Mouse (Mus musculus): ENCODE results near the gene Dlgap1. TPM values are rescaled to one million over a fixed set of nuclear protein-coding genes. Genes with fewer than 3 reads are reported as not detected.

The Dlgap1 gene
- polyA plus RNA-seq, 1 experiment from 2014 or later: 34.9 TPM

- WGBS: 88% methylated on average over 4 of the region's 4 CpGs
- no peaks in the 10 kb centered on the region for H3K4me1 ChIP-seq (replicated peaks; ENCODE audit: control insufficient read depth, insufficient read depth, low read length)
These were observed 378.5 kb downstream of the Dlgap1 start for GRCm38 (mm10) chr17:70347403-70347802.

GRCm38 (mm10) chr17:70363561-70363960 lies 394.7 kb downstream of the Dlgap1 start:
- WGBS: 71% methylated on average over 3 of the region's 3 CpGs
- Histone ChIP-seq H3K4me2 (replicated peaks) (no peak overlapping the region), H3K4me3 (replicated peaks; ENCODE audit: low read length) (no peak overlapping the region), H3K36me3 (replicated peaks; ENCODE audit: control insufficient read depth, insufficient read depth) (no peaks in the 10 kb centered on the region), H3K9me3 (ENCODE audit: control insufficient read depth, low read length) (no peaks in the 10 kb centered on the region), H3K27ac (no peak overlapping the region), H3K4me1 (replicated peaks; ENCODE audit: control insufficient read depth, insufficient read depth, low read length) (no peaks in the 10 kb centered on the region), H3K9ac (no peak overlapping the region), H3K27me3 (ENCODE audit: control insufficient read depth, insufficient read depth, low read length) (no peaks in the 10 kb centered on the region)
- ATAC-seq (ENCODE audit: low FRiP score): peak; percentile 37
- peak; percentile 63 for DNase-seq (ENCODE audit: low spot score)

More at GRCm38 (mm10) chr17:70347403-70347802, 378.5 kb downstream of the Dlgap1 start:
- no peak overlapping the region for H3K4me3 ChIP-seq (replicated peaks; ENCODE audit: low read length)
- H3K9me3 ChIP-seq (ENCODE audit: control insufficient read depth, low read length): no peaks in the 10 kb centered on the region
- H3K4me2 ChIP-seq (replicated peaks): no peak overlapping the region
- no peaks in the 10 kb centered on the region for H3K36me3 ChIP-seq (replicated peaks; ENCODE audit: control insufficient read depth, insufficient read depth)
- no peaks in the 10 kb centered on the region for H3K27me3 ChIP-seq (ENCODE audit: control insufficient read depth, insufficient read depth, low read length)
- H3K27ac ChIP-seq: no peak overlapping the region
- DNase-seq (ENCODE audit: low spot score) (no peak), ATAC-seq (ENCODE audit: low FRiP score) (no peak)
- no peak overlapping the region for H3K9ac ChIP-seq

GRCm38 (mm10) chr17:70363971-70364370 lies 395.1 kb downstream of the Dlgap1 start:
- DNase-seq (ENCODE audit: low spot score) (no peak), ATAC-seq (ENCODE audit: low FRiP score) (peak; percentile 21; the same call in 1 of the 2 replicates)
- H3K9me3 ChIP-seq (ENCODE audit: control insufficient read depth, low read length): no peaks in the 10 kb centered on the region
- H3K4me2 ChIP-seq (replicated peaks): no peak overlapping the region
- no peaks in the 10 kb centered on the region for H3K4me1 ChIP-seq (replicated peaks; ENCODE audit: control insufficient read depth, insufficient read depth, low read length)
- no peak overlapping the region for H3K4me3 ChIP-seq (replicated peaks; ENCODE audit: low read length)
- H3K9ac ChIP-seq: no peak overlapping the region
- H3K36me3 ChIP-seq (replicated peaks; ENCODE audit: control insufficient read depth, insufficient read depth): no peaks in the 10 kb centered on the region
- WGBS: 90% methylated on average over 1 of the region's 1 CpGs
- no peak overlapping the region for H3K27ac ChIP-seq
- H3K27me3 ChIP-seq (ENCODE audit: control insufficient read depth, insufficient read depth, low read length): no peaks in the 10 kb centered on the region

GRCm38 (mm10) chr17:70369124-70369523 lies 400.3 kb downstream of the Dlgap1 start:
- DNase-seq (ENCODE audit: low spot score) (no peak), ATAC-seq (ENCODE audit: low FRiP score) (no peak)
- H3K4me3 ChIP-seq (replicated peaks; ENCODE audit: low read length): no peak overlapping the region
- no peak overlapping the region for H3K4me2 ChIP-seq (replicated peaks)
- H3K27ac ChIP-seq: no peak overlapping the region
- no peaks in the 10 kb centered on the region for H3K9me3 ChIP-seq (ENCODE audit: control insufficient read depth, low read length)
- WGBS: 77% methylated on average over 3 of the region's 3 CpGs
- no peaks in the 10 kb centered on the region for H3K36me3 ChIP-seq (replicated peaks; ENCODE audit: control insufficient read depth, insufficient read depth)
- H3K27me3 ChIP-seq (ENCODE audit: control insufficient read depth, insufficient read depth, low read length): no peaks in the 10 kb centered on the region
- no peak overlapping the region for H3K9ac ChIP-seq
- H3K4me1 ChIP-seq (replicated peaks; ENCODE audit: control insufficient read depth, insufficient read depth, low read length): no peaks in the 10 kb centered on the region

GRCm38 (mm10) chr17:70377020-70377419 lies 408.1 kb downstream of the Dlgap1 start:
- Histone ChIP-seq H3K4me1 (replicated peaks; ENCODE audit: control insufficient read depth, insufficient read depth, low read length) (no peaks in the 10 kb centered on the region), H3K36me3 (replicated peaks; ENCODE audit: control insufficient read depth, insufficient read depth) (no peaks in the 10 kb centered on the region)
- 77% methylated on average over 4 of the region's 4 CpGs for WGBS

GRCm38 (mm10) chr17:70388447-70388846 lies 419.6 kb downstream of the Dlgap1 start:
- no peaks in the 10 kb centered on the region for H3K27me3 ChIP-seq (ENCODE audit: control insufficient read depth, insufficient read depth, low read length)
- DNase-seq (ENCODE audit: low spot score) (no peak), ATAC-seq (ENCODE audit: low FRiP score) (no peak)
- H3K4me2 ChIP-seq (replicated peaks): no peak overlapping the region
- H3K36me3 ChIP-seq (replicated peaks; ENCODE audit: control insufficient read depth, insufficient read depth): no peaks in the 10 kb centered on the region
- no peaks in the 10 kb centered on the region for H3K4me1 ChIP-seq (replicated peaks; ENCODE audit: control insufficient read depth, insufficient read depth, low read length)
- no peak overlapping the region for H3K27ac ChIP-seq
- no peak overlapping the region for H3K9ac ChIP-seq
- 85% methylated on average over 1 of the region's 1 CpGs for WGBS
- no peaks in the 10 kb centered on the region for H3K9me3 ChIP-seq (ENCODE audit: control insufficient read depth, low read length)
- H3K4me3 ChIP-seq (replicated peaks; ENCODE audit: low read length): no peak overlapping the region

More at GRCm38 (mm10) chr17:70377020-70377419, 408.1 kb downstream of the Dlgap1 start:
- peak; percentile 60 for DNase-seq (ENCODE audit: low spot score)
- no peak overlapping the region for H3K4me2 ChIP-seq (replicated peaks)
- no peaks in the 10 kb centered on the region for H3K27me3 ChIP-seq (ENCODE audit: control insufficient read depth, insufficient read depth, low read length)
- no peak overlapping the region for H3K9ac ChIP-seq
- no peak overlapping the region for H3K27ac ChIP-seq
- no peak overlapping the region for H3K4me3 ChIP-seq (replicated peaks; ENCODE audit: low read length)
- peak; percentile 59; the same call in 1 of the 2 replicates for ATAC-seq (ENCODE audit: low FRiP score)
- H3K9me3 ChIP-seq (ENCODE audit: control insufficient read depth, low read length): no peaks in the 10 kb centered on the region

GRCm38 (mm10) chr17:70397220-70397619 lies 428.3 kb downstream of the Dlgap1 start:
- DNase-seq (ENCODE audit: low spot score): peak; percentile 28
- no peak for ATAC-seq (ENCODE audit: low FRiP score)
- Histone ChIP-seq H3K4me3 (replicated peaks; ENCODE audit: low read length) (no peak overlapping the region), H3K27ac (peak overlapping the region; percentile 52; the same call in 1 of the 2 replicates), H3K9ac (no peak overlapping the region), H3K27me3 (ENCODE audit: control insufficient read depth, insufficient read depth, low read length) (no peaks in the 10 kb centered on the region), H3K4me2 (replicated peaks) (no peak overlapping the region), H3K36me3 (replicated peaks; ENCODE audit: control insufficient read depth, insufficient read depth) (no peaks in the 10 kb centered on the region), H3K9me3 (ENCODE audit: control insufficient read depth, low read length) (no peaks in the 10 kb centered on the region), H3K4me1 (replicated peaks; ENCODE audit: control insufficient read depth, insufficient read depth, low read length) (peaks cover 8% of the 10 kb centered on the region; the same call in 1 of the 2 replicates)
- WGBS: 38% methylated on average over 3 of the region's 3 CpGs

GRCm38 (mm10) chr17:70397708-70398107 lies 428.8 kb downstream of the Dlgap1 start:
- Histone ChIP-seq H3K4me2 (replicated peaks) (no peak overlapping the region), H3K27me3 (ENCODE audit: control insufficient read depth, insufficient read depth, low read length) (no peaks in the 10 kb centered on the region), H3K27ac (0 out of 2 replicates have a peak overlapping the region, but pooled peaks have one; percentile 52), H3K4me3 (replicated peaks; ENCODE audit: low read length) (no peak overlapping the region), H3K9me3 (ENCODE audit: control insufficient read depth, low read length) (no peaks in the 10 kb centered on the region), H3K4me1 (replicated peaks; ENCODE audit: control insufficient read depth, insufficient read depth, low read length) (peaks cover 8% of the 10 kb centered on the region; the same call in 1 of the 2 replicates), H3K36me3 (replicated peaks; ENCODE audit: control insufficient read depth, insufficient read depth) (no peaks in the 10 kb centered on the region), H3K9ac (no peak overlapping the region)
- 45% methylated on average over 8 of the region's 8 CpGs for WGBS
- no peak for DNase-seq (ENCODE audit: low spot score)
- peak; percentile 64; the same call in 1 of the 2 replicates for ATAC-seq (ENCODE audit: low FRiP score)

- no peak overlapping the region for H3K4me2 ChIP-seq (replicated peaks)
- no peak overlapping the region for H3K9ac ChIP-seq
- H3K27ac ChIP-seq: no peak overlapping the region
- no peaks in the 10 kb centered on the region for H3K27me3 ChIP-seq (ENCODE audit: control insufficient read depth, insufficient read depth, low read length)
- H3K9me3 ChIP-seq (ENCODE audit: control insufficient read depth, low read length): no peaks in the 10 kb centered on the region
- peaks cover 8% of the 10 kb centered on the region; the same call in 1 of the 2 replicates for H3K4me1 ChIP-seq (replicated peaks; ENCODE audit: control insufficient read depth, insufficient read depth, low read length)
- DNase-seq (ENCODE audit: low spot score): no peak
- no peaks in the 10 kb centered on the region for H3K36me3 ChIP-seq (replicated peaks; ENCODE audit: control insufficient read depth, insufficient read depth)
- no peak overlapping the region for H3K4me3 ChIP-seq (replicated peaks; ENCODE audit: low read length)
- WGBS: 75% methylated on average over 2 of the region's 2 CpGs
- no peak for ATAC-seq (ENCODE audit: low FRiP score)
These were observed 433.0 kb downstream of the Dlgap1 start for GRCm38 (mm10) chr17:70401909-70402308.

- H3K4me1 ChIP-seq (replicated peaks; ENCODE audit: control insufficient read depth, insufficient read depth, low read length): no peaks in the 10 kb centered on the region
- WGBS: 14% methylated on average over 10 of the region's 10 CpGs
- ATAC-seq (ENCODE audit: low FRiP score): no peak
These were observed 434.9 kb downstream of the Dlgap1 start for GRCm38 (mm10) chr17:70403750-70404149.

More at GRCm38 (mm10) chr17:70403750-70404149, 434.9 kb downstream of the Dlgap1 start:
- no peak overlapping the region for H3K4me2 ChIP-seq (replicated peaks)
- H3K27me3 ChIP-seq (ENCODE audit: control insufficient read depth, insufficient read depth, low read length): no peaks in the 10 kb centered on the region
- no peak overlapping the region for H3K9ac ChIP-seq
- no peaks in the 10 kb centered on the region for H3K36me3 ChIP-seq (replicated peaks; ENCODE audit: control insufficient read depth, insufficient read depth)
- no peak overlapping the region for H3K27ac ChIP-seq
- DNase-seq (ENCODE audit: low spot score): no peak
- H3K9me3 ChIP-seq (ENCODE audit: control insufficient read depth, low read length): no peaks in the 10 kb centered on the region
- H3K4me3 ChIP-seq (replicated peaks; ENCODE audit: low read length): no peak overlapping the region
